14 mouse cellular contexts compared by ENCODE assay signal in genomic region chr8:115427490-115427889, GRCm38 (mm10).
"Had no signal": no experiment of that assay in that cellular context is flagged by ENCODE, and none has a peak within 500 bp of the region (broad histone marks: within the 10 kb centered on the region; RNA-seq: fewer than 3 reads in every experiment).

No protein-coding gene starts in this region.

- H3K4me1 ChIP-seq: megakaryocyte, embryonic 14.5 days had no signal

- ATAC-seq: midbrain, embryonic 15.5 days had no signal

- H3K4me3 ChIP-seq: limb, embryonic 15.5 days; megakaryocyte, embryonic 14.5 days; midbrain, embryonic 15.5 days; neural tube, embryonic 12.5 days had no signal

- H3K36me3 ChIP-seq: limb, embryonic 15.5 days; midbrain, embryonic 15.5 days; neural tube, embryonic 12.5 days had no signal

- DNase-seq: kidney, postnatal 36 days; layer of hippocampus, adult 9-11 months; layer of hippocampus, postnatal 36 days; retina, postnatal 1 day; right cerebral cortex, postnatal 4 days; spleen, adult 18-20 months; thymus, adult 2 months; thymus, postnatal 4 days had no signal

- H3K27me3 ChIP-seq: megakaryocyte, embryonic 14.5 days; midbrain, embryonic 15.5 days; neural tube, embryonic 12.5 days had no signal

- H3K27ac ChIP-seq: limb, embryonic 15.5 days; liver, embryonic 14.5 days; midbrain, embryonic 15.5 days; neural tube, embryonic 12.5 days had no signal

- H3K9me3 ChIP-seq: limb, embryonic 15.5 days; midbrain, embryonic 15.5 days; neural tube, embryonic 12.5 days had no signal

- H3K9ac ChIP-seq: limb, embryonic 15.5 days; liver, embryonic 14.5 days; midbrain, embryonic 15.5 days; neural tube, embryonic 12.5 days had no signal

- H3K4me2 ChIP-seq: limb, embryonic 15.5 days; midbrain, embryonic 11.5 days; midbrain, embryonic 15.5 days; neural tube, embryonic 12.5 days had no signal
